Mouse (Mus musculus): ENCODE measurements around the gene Ddx39. TPM values are rescaled to one million over a fixed set of nuclear protein-coding genes. Genes with fewer than 3 reads are reported as not detected.

The Ddx39 gene
- polyA plus RNA-seq, 1 experiment from 2014 or later: 92.4 TPM

GRCm38 (mm10) chr8:83679866-83680265 is 35.1 kb upstream of the Ddx39 start:
- H3K4me2 ChIP-seq (ENCODE audit: low read length): no peak overlapping the region
- WGBS: 96% methylated on average over 12 of the region's 12 CpGs
- no peak overlapping the region for H3K27ac ChIP-seq (ENCODE audit: low read length)
- no peak overlapping the region for H3K4me3 ChIP-seq (ENCODE audit: low read depth, low read length)
- peaks cover 40% of the 10 kb centered on the region for H3K36me3 ChIP-seq (ENCODE audit: control insufficient read depth, insufficient read depth, low read length)
- no peaks in the 10 kb centered on the region for H3K9me3 ChIP-seq (replicated peaks; ENCODE audit: control insufficient read depth, low read length, poor library complexity, severe bottlenecking)
- H3K4me1 ChIP-seq (ENCODE audit: control insufficient read depth, insufficient read depth, low read length): no peaks in the 10 kb centered on the region
- no peak overlapping the region for H3K9ac ChIP-seq (ENCODE audit: low read depth, low read length)
- no peak for ATAC-seq
- no peaks in the 10 kb centered on the region for H3K27me3 ChIP-seq (ENCODE audit: control insufficient read depth, insufficient read depth, low read depth, low read length)

- H3K27me3 ChIP-seq (ENCODE audit: control insufficient read depth, insufficient read depth, low read depth, low read length): no peaks in the 10 kb centered on the region
- no peak overlapping the region for H3K9ac ChIP-seq (ENCODE audit: low read depth, low read length)
- no peak overlapping the region for H3K27ac ChIP-seq (ENCODE audit: low read length)
- no peaks in the 10 kb centered on the region for H3K4me1 ChIP-seq (ENCODE audit: control insufficient read depth, insufficient read depth, low read length)
- H3K36me3 ChIP-seq (ENCODE audit: control insufficient read depth, insufficient read depth, low read length): peaks cover 42% of the 10 kb centered on the region
- H3K4me2 ChIP-seq (ENCODE audit: low read length): no peak overlapping the region
- H3K9me3 ChIP-seq (replicated peaks; ENCODE audit: control insufficient read depth, low read length, poor library complexity, severe bottlenecking): no peaks in the 10 kb centered on the region
- 92% methylated on average over 5 of the region's 5 CpGs for WGBS
- ATAC-seq: no peak
- no peak overlapping the region for H3K4me3 ChIP-seq (ENCODE audit: low read depth, low read length)
Measured at GRCm38 (mm10) chr8:83680603-83681002, 34.4 kb upstream of the Ddx39 start.

DNA sequence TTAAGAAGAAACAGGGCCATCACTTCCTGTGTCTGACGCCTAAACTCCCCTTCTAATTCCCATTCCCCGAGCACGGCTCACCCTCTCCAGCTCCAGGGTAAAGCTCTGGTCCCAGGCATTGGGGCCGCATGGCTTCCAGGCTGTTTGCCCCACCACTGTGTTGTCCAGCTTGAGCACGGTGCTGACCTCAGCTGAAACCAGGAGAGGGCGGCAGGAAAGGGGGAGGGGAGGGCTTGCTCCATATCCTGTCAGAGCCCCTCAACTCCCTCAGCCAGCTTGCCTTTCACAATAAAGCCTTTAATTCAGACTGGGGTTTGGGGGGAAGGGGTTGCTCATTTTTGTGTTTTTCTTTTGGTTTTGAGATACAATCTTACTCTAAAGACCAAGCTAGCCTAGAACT is 33.9 kb upstream of the Ddx39 start:
- H3K36me3 ChIP-seq (ENCODE audit: control insufficient read depth, insufficient read depth, low read length): peaks cover 44% of the 10 kb centered on the region
- H3K9me3 ChIP-seq (replicated peaks; ENCODE audit: control insufficient read depth, low read length, poor library complexity, severe bottlenecking): no peaks in the 10 kb centered on the region
- WGBS: 40% methylated on average over 6 of the region's 6 CpGs
- no peak overlapping the region for H3K4me2 ChIP-seq (ENCODE audit: low read length)
- H3K9ac ChIP-seq (ENCODE audit: low read depth, low read length): no peak overlapping the region
- H3K27me3 ChIP-seq (ENCODE audit: control insufficient read depth, insufficient read depth, low read depth, low read length): no peaks in the 10 kb centered on the region
- H3K4me3 ChIP-seq (ENCODE audit: low read depth, low read length): no peak overlapping the region
- H3K27ac ChIP-seq (ENCODE audit: low read length): no peak overlapping the region
- ATAC-seq: no peak
- H3K4me1 ChIP-seq (ENCODE audit: control insufficient read depth, insufficient read depth, low read length): no peaks in the 10 kb centered on the region

DNA sequence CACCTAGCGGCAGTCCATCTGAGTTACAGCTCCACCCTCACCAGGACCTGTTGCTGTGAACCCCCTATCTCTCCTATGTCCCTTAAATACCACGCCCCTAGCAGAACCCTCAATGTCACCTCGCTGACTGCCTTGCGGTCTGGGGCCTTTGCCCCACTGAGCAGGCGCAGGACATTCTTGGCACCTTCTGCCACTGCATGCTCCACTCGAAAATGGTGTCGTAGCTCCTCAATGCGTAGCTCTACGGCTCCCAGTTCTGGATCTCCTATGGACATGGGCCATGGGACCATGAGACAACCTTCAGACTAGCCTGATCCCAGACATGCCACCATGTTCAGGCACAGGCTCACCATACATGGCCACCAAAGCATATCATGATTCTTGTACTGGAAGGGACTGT is 30.5 kb upstream of the Ddx39 start:
- 96% methylated on average over 9 of the region's 9 CpGs for WGBS
- Histone ChIP-seq H3K9me3 (replicated peaks; ENCODE audit: control insufficient read depth, low read length, poor library complexity, severe bottlenecking) (no peaks in the 10 kb centered on the region), H3K4me3 (ENCODE audit: low read depth, low read length) (no peak overlapping the region), H3K9ac (ENCODE audit: low read depth, low read length) (no peak overlapping the region), H3K27me3 (ENCODE audit: control insufficient read depth, insufficient read depth, low read depth, low read length) (no peaks in the 10 kb centered on the region), H3K4me2 (ENCODE audit: low read length) (no peak overlapping the region), H3K4me1 (ENCODE audit: control insufficient read depth, insufficient read depth, low read length) (no peaks in the 10 kb centered on the region), H3K36me3 (ENCODE audit: control insufficient read depth, insufficient read depth, low read length) (peaks cover 31% of the 10 kb centered on the region), H3K27ac (ENCODE audit: low read length) (no peak overlapping the region)
- no peak for ATAC-seq

DNA sequence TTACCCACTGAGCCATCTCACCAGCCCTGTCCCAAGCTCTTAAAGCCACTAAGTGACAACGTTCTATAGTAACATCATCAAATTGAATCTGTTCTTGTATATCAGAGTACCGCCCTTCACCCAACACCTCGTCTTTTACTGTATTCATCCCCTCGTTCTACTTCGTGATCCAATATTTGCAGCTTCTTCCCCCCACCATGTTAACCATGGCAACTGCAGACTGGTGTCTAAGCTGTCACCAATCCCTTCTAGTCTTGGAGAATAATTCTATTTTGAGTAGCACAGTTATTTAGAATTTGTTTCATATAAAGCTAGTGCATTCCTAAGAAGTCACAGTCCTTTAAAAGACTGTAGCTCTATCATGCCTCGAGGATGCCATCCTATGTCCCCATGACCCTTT is 25.7 kb upstream of the Ddx39 start:
- Histone ChIP-seq H3K36me3 (ENCODE audit: control insufficient read depth, insufficient read depth, low read length) (peaks cover 34% of the 10 kb centered on the region), H3K4me2 (ENCODE audit: low read length) (no peak overlapping the region), H3K27me3 (ENCODE audit: control insufficient read depth, insufficient read depth, low read depth, low read length) (no peaks in the 10 kb centered on the region), H3K27ac (ENCODE audit: low read length) (no peak overlapping the region), H3K4me3 (ENCODE audit: low read depth, low read length) (no peak overlapping the region), H3K9me3 (replicated peaks; ENCODE audit: control insufficient read depth, low read length, poor library complexity, severe bottlenecking) (no peaks in the 10 kb centered on the region), H3K4me1 (ENCODE audit: control insufficient read depth, insufficient read depth, low read length) (no peaks in the 10 kb centered on the region), H3K9ac (ENCODE audit: low read depth, low read length) (no peak overlapping the region)
- WGBS: 95% methylated on average over 6 of the region's 6 CpGs
- ATAC-seq: no peak

DNA sequence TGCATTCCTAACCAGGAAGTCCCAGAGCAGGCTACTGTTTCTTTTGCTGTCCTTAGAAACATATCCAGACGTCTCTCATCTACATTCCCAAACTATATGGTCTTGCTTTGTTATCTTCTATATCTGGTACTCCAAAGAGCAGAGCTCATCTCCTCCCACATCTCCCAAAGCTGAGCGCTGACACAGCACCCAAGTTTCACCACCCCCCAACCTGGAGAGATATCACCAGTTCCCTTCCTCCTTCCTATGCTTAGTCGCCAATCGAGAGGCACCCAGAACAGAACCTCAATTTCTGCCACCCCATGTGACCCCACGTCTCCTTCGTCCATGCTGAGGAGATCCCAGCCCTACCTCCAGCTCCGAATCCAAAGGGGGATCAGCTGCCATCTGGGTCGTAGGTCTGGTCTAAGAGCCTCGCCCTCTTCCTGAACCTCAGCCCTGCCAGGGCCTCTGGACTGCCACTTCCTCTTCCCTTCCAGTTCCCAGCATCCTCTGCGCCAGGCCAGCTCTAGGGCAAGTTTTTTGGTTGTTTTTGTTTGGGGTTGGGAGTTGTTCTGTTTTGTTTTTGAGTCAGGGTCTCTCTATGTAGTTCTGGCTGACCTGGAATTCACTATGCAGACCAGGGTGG is 21.3 kb upstream of the Ddx39 start:
- Histone ChIP-seq H3K9ac (ENCODE audit: low read depth, low read length) (no peak overlapping the region), H3K4me1 (ENCODE audit: control insufficient read depth, insufficient read depth, low read length) (peaks cover 15% of the 10 kb centered on the region), H3K9me3 (replicated peaks; ENCODE audit: control insufficient read depth, low read length, poor library complexity, severe bottlenecking) (no peaks in the 10 kb centered on the region), H3K36me3 (ENCODE audit: control insufficient read depth, insufficient read depth, low read length) (peaks cover 22% of the 10 kb centered on the region), H3K4me3 (ENCODE audit: low read depth, low read length) (no peak overlapping the region), H3K27me3 (ENCODE audit: control insufficient read depth, insufficient read depth, low read depth, low read length) (no peaks in the 10 kb centered on the region), H3K27ac (ENCODE audit: low read length) (no peak overlapping the region), H3K4me2 (ENCODE audit: low read length) (no peak overlapping the region)
- ATAC-seq: no peak
- 87% methylated on average over 10 of the region's 10 CpGs for WGBS

GRCm38 (mm10) chr8:83694369-83695160 is 20.4 kb upstream of the Ddx39 start:
- no peak for ATAC-seq
- 88% methylated on average over 11 of the region's 11 CpGs for WGBS
- no peak overlapping the region for H3K27ac ChIP-seq (ENCODE audit: low read length)
- peaks cover 19% of the 10 kb centered on the region for H3K4me1 ChIP-seq (ENCODE audit: control insufficient read depth, insufficient read depth, low read length)
- no peak overlapping the region for H3K4me3 ChIP-seq (ENCODE audit: low read depth, low read length)
- H3K4me2 ChIP-seq (ENCODE audit: low read length): no peak overlapping the region
- H3K36me3 ChIP-seq (ENCODE audit: control insufficient read depth, insufficient read depth, low read length): peaks cover 22% of the 10 kb centered on the region
- no peaks in the 10 kb centered on the region for H3K27me3 ChIP-seq (ENCODE audit: control insufficient read depth, insufficient read depth, low read depth, low read length)
- H3K9me3 ChIP-seq (replicated peaks; ENCODE audit: control insufficient read depth, low read length, poor library complexity, severe bottlenecking): no peaks in the 10 kb centered on the region
- no peak overlapping the region for H3K9ac ChIP-seq (ENCODE audit: low read depth, low read length)

DNA sequence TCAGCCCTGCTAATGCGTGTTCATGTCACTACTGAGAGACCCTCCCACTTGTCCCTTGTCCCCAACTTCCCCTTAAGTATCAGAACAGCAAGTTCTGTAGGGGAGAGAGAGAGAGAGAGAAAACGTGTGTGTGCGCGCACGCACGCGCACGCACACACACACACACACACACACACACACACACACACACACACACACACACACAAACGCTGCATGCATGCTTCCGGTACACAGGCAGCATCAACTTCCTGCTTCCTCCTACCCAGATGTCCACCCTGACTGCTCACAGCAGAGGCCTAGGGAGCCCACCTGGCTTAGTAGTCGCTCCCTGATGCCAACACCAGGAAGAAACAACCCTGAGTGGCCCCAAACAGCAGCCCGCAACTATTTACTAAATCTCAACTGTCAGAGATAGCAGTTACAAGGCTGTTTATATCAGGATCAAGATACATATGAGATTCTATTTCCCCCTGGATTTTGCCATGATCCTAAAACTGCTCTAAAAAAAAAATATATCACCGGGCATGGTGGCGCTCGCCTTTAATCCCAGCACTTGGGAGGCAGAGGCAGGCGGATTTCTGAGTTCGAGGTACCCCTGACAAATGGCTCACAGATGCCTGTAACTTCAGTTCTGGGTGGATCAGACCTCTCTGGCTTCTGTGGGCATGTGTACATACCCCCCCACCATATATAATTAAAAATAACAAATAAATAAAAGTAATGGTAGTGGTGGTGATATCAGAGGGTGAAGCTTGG is 19.4 kb upstream of the Ddx39 start:
- H3K4me1 ChIP-seq (ENCODE audit: control insufficient read depth, insufficient read depth, low read length): peaks cover 26% of the 10 kb centered on the region
- no peak for ATAC-seq
- H3K9ac ChIP-seq (ENCODE audit: low read depth, low read length): no peak overlapping the region
- H3K36me3 ChIP-seq (ENCODE audit: control insufficient read depth, insufficient read depth, low read length): peaks cover 20% of the 10 kb centered on the region
- H3K27me3 ChIP-seq (ENCODE audit: control insufficient read depth, insufficient read depth, low read depth, low read length): no peaks in the 10 kb centered on the region
- no peak overlapping the region for H3K27ac ChIP-seq (ENCODE audit: low read length)
- no peaks in the 10 kb centered on the region for H3K9me3 ChIP-seq (replicated peaks; ENCODE audit: control insufficient read depth, low read length, poor library complexity, severe bottlenecking)
- WGBS: 89% methylated on average over 9 of the region's 17 CpGs
- H3K4me3 ChIP-seq (ENCODE audit: low read depth, low read length): no peak overlapping the region
- no peak overlapping the region for H3K4me2 ChIP-seq (ENCODE audit: low read length)

All from midbrain, embryonic 16.5 days (tissue).